Mouse (Mus musculus) frontal cortex, postnatal 14 days (tissue): ENCODE measurements around the gene Cyp27b1.
"Not testable (repeated sequence)": the region's sequence is repeated elsewhere in the genome, so short reads cannot be mapped to it uniquely, and the experiment has no call there.

Experiments
- DNase-seq, 2 experiments: peaks; one replicate each; pipeline ENCODE4 v3.0.0; 2022; ENCODE audit warnings: low spot score in 2 of 2

Gene Cyp27b1

DNA sequence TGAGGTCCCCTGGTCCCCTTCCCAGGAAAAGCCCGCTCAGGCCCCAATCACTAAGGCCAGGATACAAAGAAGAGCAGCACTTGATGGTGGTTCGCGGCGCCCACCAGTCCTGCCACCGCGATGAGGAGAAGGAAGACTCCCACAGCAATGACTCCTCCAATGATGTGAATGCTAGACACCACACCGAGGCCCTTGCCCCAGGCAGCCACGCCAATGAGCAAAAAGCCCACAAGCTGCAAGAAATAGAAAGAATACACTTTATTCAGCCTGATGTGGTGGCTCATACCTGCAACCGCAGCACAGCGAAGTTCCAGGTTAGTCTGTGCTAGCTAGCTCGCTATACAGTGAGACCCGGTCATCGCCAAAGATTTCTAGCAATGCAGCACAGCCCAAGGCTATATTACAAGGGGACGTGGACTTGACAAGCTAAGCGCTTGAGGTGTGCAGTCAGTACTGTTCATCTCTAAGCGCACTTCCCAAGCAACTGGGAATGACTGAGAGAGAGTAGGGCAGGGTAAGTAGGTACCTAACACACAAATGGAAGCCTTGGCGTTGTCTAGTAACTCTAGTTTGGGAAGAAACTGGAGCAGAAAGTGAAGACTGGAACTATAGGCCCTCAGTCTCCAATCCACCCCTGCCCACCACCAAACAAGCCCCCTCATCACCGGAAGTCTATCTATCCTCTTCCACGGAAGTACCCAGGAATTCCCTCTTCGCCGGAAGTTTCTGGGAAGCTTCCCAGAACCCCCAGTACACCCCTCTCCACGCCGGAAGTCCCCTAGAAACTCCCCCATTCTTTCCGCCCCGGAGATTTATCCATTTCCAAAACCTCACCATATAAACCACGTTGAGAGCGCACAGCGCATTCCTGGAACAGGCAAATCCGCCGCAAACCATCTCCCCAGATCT lies 21.5 kb downstream of the Cyp27b1 start:
- no peak for DNase-seq

DNA sequence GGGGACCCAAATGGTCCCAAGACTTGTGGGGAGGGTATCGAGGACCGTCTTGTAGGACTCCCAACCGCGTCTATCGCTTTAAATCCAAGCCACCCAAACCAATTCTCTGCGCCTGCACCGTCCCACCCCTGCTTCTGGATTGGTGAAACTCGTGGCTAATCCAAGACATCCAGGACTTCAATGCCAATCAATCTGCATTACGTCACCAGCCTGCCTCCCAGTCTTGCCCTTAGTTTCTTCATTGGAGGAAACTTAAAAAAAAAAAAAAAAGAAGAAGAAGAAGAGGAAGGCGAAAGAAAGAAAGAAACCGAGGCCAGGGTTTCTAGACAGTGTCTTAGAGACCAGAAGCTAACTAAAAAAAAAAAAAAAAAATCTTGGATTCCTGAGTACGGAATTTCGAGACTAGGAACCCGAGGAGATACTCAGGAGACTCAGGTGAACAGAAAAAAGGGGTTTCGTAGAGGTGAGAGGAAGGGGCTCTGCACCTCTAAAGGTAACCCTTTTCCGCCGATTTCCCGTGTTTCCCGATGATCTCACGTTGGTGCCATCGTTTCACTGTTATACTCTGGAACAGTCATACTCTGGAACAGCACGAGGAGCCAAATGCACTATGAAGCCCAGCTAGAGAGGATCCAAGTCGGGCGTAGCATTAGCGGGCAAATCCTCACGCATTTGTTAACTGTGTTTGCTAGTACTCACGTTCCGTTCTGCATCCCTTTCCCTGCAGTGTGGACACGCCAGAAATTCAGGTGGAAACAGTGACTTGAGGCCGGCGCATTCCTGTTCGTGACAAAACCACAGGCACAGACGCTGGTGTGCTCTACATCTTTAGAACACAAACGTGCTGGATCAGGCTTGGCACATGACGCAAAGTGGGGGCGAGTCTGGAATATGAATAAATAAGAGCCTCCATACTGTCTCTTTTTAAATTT lies 22.4 kb downstream of the Cyp27b1 start, which contains the start of gene Tspan31:
Gene Tspan31, minus strand, starts transcription at position 75 of the 932 bp plus-strand sequence.
- peak; percentile 91 to 94 for DNase-seq

DNA sequence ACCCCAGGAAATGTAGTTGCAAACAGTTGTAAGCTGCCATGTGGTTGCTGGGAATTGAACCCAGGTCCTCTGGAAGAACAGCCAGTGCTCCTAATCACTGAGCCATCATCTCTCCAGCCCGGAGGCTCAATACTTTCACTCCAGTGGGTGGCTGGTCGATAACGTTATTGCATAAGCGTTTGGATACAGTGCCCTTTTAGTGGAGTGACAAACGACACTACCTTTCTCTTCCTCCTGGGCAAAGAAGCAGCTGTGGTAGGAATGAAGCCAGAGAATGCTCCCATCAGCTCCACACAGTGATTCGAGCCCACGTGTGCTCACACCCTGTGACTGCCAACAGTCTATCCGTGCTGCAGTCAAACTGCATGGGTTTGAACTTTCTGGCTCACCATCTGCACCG lies 23.2 kb downstream of the Cyp27b1 start:
- DNase-seq: no peak

- DNase-seq: not testable (repeated sequence)
Observed at GRCm38 (mm10) chr10:127072270-127072669, 24.2 kb downstream of the Cyp27b1 start.

DNA sequence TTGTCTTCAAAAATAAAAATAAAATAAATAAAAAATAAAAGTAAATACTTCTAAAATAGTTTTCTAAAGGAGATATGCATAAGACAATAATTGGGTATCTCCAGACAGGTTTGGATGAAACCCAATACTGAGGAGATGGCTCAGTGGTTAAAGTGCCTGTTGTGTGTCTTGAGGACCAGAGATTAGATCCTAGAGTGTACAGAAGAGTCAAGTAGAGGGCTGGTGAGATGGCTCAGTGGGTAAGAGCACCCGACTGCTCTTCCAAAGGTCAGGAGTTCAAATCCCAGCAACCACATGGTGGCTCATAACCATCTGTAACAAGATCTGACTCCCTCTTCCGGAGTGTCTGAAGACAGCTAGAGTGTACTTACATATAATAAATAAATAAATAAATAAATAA lies 24.9 kb downstream of the Cyp27b1 start:
- not testable (repeated sequence) for DNase-seq

DNA sequence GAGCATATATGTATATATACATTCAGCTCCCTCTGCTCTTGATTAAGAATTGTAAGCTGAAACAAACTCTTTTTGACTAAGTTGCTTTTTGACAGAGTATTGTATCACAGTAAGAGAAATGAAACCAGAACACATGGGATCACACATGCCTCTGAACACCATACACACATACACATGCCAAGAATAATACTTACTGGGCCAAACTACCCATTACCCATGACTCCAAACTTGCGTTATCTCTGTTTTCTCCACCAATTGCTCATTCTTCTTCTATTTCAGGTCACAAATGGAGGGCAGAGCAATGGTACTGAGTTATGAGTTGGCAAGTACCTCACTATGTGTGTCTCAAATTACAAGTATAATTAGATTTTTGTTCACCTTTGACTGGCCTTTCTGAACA lies 25.9 kb downstream of the Cyp27b1 start:
- no peak for DNase-seq

- DNase-seq: no peak
Observed at GRCm38 (mm10) chr10:127075080-127075479, 27.0 kb downstream of the Cyp27b1 start, which contains the start of gene Agap2. Agap2 (plus strand) TSS chr10:127075284.

GRCm38 (mm10) chr10:127075651-127076050 lies 27.6 kb downstream of the Cyp27b1 start:
- DNase-seq: no peak

DNA sequence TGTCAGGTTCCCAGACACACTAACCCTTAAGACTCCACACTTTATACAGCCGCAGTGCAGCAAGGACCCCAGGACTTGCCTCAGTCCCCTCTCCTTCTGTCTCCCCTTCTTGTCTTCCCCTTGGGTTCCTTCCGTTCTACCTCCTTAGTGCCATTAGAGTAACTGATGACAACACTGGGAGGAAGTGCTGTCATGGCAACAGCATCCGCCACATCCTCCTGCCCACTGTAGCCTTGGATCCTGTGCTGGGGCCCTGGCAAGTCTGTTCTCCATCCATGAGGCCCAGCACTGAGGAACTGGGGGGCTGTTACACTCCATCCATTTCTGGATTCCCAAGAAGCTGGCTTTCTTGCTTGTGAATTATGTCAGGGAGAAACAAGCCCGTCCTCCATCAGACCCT lies 28.0 kb downstream of the Cyp27b1 start:
- no peak for DNase-seq

GRCm38 (mm10) chr10:127077515-127077914 lies 29.5 kb downstream of the Cyp27b1 start:
- no peak for DNase-seq

DNA sequence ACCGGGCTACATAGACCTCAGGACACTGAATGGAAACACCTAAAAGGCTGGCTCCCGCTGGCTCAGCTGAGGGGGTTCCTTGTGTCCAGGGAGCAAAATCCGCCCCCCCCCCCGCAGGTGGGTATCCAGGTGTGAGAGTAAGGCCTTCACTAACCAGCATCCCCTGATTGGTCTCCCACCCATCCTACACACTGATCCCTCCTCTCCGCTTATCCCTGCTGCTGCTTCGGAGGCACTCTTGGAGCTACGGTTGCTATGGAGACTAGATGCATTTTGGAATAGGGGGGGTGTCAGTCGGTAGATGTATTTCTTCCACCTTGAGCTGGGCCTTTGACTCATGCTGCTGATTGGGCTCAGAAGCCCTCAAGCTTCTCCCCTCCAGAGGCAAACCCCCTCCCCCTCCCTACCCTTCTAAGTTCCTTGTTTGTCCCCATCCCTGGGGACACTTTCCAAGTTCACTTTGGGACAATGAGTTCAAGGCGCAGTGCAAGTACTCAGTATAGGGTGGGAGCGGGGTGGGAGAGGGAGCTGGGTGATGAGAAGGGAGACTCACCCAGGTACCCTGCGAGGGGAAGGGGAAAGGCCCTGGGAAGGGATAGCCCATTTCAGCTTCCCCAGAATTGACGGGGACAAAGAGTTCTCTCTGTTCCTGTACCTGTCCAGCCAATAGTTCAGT lies 30.1 kb downstream of the Cyp27b1 start:
- DNase-seq: no peak

DNA sequence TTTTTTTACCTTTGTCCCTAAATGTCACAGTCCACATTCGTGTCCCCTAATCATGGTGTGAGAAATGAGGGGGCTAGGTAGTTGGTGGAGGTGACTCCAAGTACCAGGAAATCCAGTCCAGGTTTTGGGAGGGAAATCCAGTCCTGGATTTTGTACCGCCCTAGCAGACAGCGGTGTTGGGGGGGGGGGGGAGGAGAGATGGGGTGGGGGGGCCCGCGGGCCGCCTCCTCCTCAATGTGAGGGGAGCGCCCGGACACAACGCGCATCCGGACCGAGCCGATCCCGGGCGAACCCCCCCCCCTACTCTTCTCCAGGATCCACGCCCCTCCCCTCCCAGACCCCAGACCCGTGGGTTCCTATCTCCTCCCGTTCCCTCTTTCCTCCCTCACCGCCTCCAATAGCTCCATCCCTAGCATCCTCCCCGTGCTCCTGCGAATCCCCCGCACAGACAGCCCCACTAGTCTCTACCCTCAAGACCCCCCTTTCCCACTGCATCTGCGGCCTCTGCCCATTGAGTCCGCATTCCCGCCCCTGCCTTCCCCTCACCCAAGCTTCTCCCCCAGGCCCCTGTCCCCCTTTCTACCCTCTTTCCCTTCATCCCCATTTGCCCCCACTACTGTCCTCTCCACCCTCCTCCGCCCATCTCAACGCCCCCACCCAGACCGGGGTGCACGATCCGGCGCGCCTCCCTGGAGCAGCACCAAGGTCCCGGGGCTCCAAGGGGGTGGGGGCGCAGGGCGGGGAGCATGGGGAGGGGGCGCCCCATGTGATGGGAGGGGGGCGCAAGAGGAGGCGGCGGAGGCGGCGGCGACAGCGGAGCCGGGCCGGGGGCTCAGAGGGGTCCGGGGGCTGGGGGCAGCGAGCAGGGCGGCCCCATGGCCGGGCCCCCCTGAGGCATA lies 30.9 kb downstream of the Cyp27b1 start:
- no peak for DNase-seq

DNA sequence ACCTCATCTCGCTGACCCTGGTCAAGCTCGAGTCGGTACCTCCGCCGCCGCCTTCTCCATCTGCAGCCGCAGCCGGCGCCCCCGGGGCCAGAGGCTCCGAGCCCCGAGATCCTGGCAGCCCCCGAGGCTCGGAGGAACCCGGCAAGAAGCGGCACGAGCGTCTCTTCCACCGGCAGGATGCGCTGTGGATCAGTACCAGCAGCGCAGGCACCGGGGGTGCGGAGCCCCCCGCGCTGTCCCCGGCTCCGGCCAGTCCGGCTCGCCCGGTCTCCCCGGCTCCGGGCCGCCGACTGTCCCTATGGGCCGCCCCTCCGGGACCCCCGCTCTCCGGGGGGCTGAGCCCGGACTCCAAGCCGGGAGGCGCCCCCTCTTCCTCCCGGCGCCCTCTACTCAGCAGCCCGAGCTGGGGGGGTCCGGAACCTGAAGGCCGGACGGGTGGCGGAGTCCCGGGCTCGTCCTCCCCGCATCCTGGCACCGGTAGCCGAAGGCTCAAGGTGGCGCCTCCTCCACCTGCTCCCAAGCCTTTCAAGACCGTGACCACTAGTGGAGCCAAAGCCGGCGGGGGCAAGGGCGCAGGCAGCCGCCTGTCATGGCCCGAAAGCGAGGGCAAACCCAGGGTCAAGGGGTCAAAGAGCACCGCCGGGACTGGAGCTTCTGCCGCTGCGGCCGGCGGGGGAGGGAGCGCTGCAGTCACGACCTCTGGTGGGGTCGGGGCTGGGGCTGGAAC lies 31.8 kb downstream of the Cyp27b1 start:
- DNase-seq: no peak

DNA sequence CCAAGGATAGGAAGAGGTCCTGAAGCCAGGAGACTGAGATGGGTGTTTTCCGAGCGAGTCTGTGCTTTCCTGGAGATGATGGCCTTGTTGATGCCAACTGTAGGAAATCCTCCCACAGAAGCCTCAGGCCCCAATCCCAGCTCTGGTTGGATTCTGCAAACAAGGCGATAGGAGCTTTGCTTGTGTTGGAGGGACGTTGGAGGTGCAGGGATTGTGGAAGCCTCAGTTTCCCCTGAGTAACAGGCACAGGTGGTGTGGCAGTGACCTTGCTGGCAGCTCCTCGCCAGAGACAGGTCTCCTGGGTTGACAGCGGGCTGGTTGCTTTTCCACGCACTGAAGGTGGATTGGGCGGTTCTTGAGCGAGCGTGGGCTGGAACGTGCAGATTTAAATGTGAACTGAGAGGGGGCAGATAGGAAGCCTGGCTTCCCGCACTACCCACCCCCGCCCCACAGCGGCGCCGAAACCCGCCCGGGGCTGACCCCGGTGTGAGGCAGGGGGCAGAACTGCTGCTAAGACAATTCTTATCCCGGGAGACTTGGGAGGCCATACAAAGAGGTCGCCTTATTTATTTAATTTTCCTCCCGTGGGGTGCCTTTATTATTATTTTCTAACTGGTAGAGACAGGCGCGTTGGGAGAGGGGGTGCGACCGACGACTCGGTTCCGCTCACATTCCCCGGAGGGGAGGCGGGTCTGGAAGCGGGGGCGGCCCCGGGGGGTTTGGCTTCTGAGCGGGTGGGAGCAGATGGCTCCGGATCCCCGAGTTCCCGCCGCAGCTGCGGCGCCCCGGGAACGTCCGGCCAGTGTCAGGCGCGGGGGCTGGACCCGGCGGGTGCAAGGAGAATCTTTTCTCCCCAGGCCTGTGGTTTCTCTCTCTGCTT lies 33.1 kb downstream of the Cyp27b1 start:
- no peak for DNase-seq

- no peak for DNase-seq
Observed at GRCm38 (mm10) chr10:127081996-127082620, 34.1 kb downstream of the Cyp27b1 start.

GRCm38 (mm10) chr10:127083292-127083914 lies 35.4 kb downstream of the Cyp27b1 start:
- no peak for DNase-seq

DNA sequence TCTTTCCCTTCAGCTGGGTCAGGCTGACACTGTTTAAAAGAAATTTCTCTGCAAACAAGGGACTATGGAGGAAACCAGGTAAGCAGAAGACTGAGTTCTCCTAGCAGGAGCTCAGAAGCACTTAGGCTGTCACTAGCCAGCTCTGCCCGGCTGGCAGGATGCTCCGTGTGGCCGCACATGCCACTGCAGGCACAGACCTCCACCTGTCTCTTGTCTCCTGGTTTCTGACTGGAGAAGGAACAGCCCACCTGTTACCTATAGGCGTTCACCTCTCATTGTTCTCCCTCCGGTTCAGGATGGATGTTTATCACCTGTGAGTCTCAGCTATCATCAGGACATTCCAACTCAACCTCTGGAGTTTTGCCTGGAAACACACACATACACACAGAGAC lies 35.9 kb downstream of the Cyp27b1 start:
- no peak for DNase-seq

- no peak for DNase-seq
Observed at GRCm38 (mm10) chr10:127085052-127085451, 37.0 kb downstream of the Cyp27b1 start.
